ENCODE assay signal across 10 mouse cellular contexts in the genomic region with DNA sequence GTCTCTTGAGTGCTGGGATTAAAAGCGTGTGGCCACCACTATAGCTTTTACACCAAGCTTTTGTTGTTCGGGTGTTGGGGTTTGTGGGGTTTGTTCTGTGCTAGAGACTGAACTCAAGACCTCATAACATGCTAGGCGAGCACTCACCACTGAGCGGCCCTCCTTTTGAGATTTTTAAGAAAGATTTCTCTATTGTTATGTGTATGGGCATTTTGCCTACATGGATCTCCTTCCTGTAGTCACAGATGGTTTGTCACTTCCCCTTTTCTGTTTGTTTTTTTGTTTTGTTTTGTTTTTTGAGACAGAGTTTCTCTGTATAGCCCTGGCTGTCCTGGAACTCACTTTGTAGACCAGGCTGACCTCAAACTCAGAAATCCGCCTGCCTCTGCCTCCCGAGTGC. TPM values are rescaled to one million over a fixed set of nuclear protein-coding genes. Genes with fewer than 3 reads are reported as not detected.
DNase-seq lines count a peak whose midpoint lies in the region; ATAC-seq and TF ChIP-seq lines count a peak whose summit lies in the region.
"Not testable (repeated sequence)": the region's sequence is repeated elsewhere in the genome, so short reads cannot be mapped to it uniquely, and the experiment has no call there.
"Had no signal": no experiment of that assay in that cellular context is flagged by ENCODE, and none has a peak within 500 bp of the region (broad histone marks: within the 10 kb centered on the region; RNA-seq: fewer than 3 reads in every experiment).

No protein-coding gene starts in this region.

- peak; percentile 51 for DNase-seq in 416B (ENCODE audit: low read depth)
- DNase-seq in MEL (ENCODE audit: low read depth, low spot score) = peak; percentile 75
- not testable (repeated sequence) for DNase-seq in heart, adult 2 months; liver, embryonic 14.5 days (ENCODE audit: low read depth in 3 of 3, low spot score in 3 of 3); liver, postnatal 0 days
- DNase-seq in liver, adult 2 months (ENCODE audit: extremely low read depth, low read depth, low spot score) = peak; percentile 27

- not testable (repeated sequence) for H3K79me2 ChIP-seq in MEL (ENCODE audit: control insufficient read depth, insufficient read depth, low read length, poor library complexity); heart, adult 2 months (replicated peaks; ENCODE audit: control insufficient read depth, insufficient read depth, low read length); liver, adult 2 months (ENCODE audit: control insufficient read depth, insufficient read depth, low read length)

- not testable (repeated sequence) for TF ChIP-seq EP300 in MEL (IDR thresholded peaks at IDR 0.05; ENCODE audit: low read depth in 1 of 2, low read length in 2 of 2); heart, adult 2 months (IDR thresholded peaks at IDR 0.05; ENCODE audit: insufficient read depth, low read depth, low read length); liver, embryonic 14.5 days (IDR thresholded peaks at IDR 0.05; ENCODE audit: low read depth); liver, postnatal 0 days (IDR thresholded peaks at IDR 0.05; ENCODE audit: low read depth)

- not testable (repeated sequence) for H3K9ac ChIP-seq in MEL (ENCODE audit: control insufficient read depth, low read depth, low read length, poor library complexity, severe bottlenecking); heart, adult 2 months (ENCODE audit: low read depth, low read length); liver, adult 2 months (ENCODE audit: low read depth, low read length); liver, embryonic 14.5 days (replicated peaks); liver, postnatal 0 days (replicated peaks)

- not testable (repeated sequence) for H3K4me3 ChIP-seq in MEL (ENCODE audit: control insufficient read depth in 1 of 2, insufficient read depth in 1 of 2, low read depth in 2 of 2, low read length in 2 of 2); heart, adult 2 months; liver, adult 2 months (ENCODE audit: insufficient read depth, low read depth, low read length); liver, embryonic 14.5 days (ENCODE audit: insufficient read depth in 1 of 2, low read depth in 2 of 2, low read length in 2 of 2); liver, postnatal 0 days (ENCODE audit: low read depth, low read length)

- H3K4me1 ChIP-seq in MEL (ENCODE audit: control insufficient read depth in 1 of 2, insufficient read depth in 2 of 2, low read length in 2 of 2) = peaks cover 18 to 22% of the 10 kb centered on the region in 2 experiments
- H3K4me1 ChIP-seq in heart, adult 2 months (ENCODE audit: control insufficient read depth, insufficient read depth, low read length); liver, adult 2 months (ENCODE audit: control insufficient read depth, insufficient read depth, low read length); liver, postnatal 0 days (ENCODE audit: insufficient read depth): not testable (repeated sequence)
- H3K4me1 ChIP-seq in liver, embryonic 14.5 days (replicated peaks; ENCODE audit: control insufficient read depth in 2 of 2, insufficient read depth in 2 of 2, low read length in 1 of 2) = peaks cover 18 to 26% of the 10 kb centered on the region in 2 experiments

- not testable (repeated sequence) for TF ChIP-seq CTCF in MEL (IDR thresholded peaks at IDR 0.05 in 2 of 3, conservative IDR thresholded peaks at IDR 0.05 in 1 of 3; ENCODE audit: control insufficient read depth in 1 of 3, insufficient read depth in 1 of 3, low read depth in 2 of 3, low read length in 3 of 3, poor library complexity in 1 of 3, severe bottlenecking in 1 of 3); liver, adult 2 months (IDR thresholded peaks at IDR 0.05; ENCODE audit: low read depth, low read length); liver, embryonic 14.5 days (IDR thresholded peaks at IDR 0.05; ENCODE audit: low read depth); liver, postnatal 0 days (IDR thresholded peaks at IDR 0.05; ENCODE audit: low read depth)
- TF ChIP-seq CTCF in heart, adult 2 months (IDR thresholded peaks at IDR 0.05) = peak; percentile 18; the same call in 1 of the 2 replicates

- not testable (repeated sequence) for H3K9me3 ChIP-seq in MEL (replicated peaks; ENCODE audit: insufficient read depth, low read length); liver, embryonic 14.5 days (ENCODE audit: control insufficient read depth, low read length); liver, postnatal 0 days (ENCODE audit: low read length)

- H3K36me3 ChIP-seq in MEL (ENCODE audit: control insufficient read depth in 1 of 2, insufficient read depth in 2 of 2, low read length in 2 of 2) = peaks cover 30 to 38% of the 10 kb centered on the region in 2 experiments
- peaks cover 21% of the 10 kb centered on the region for H3K36me3 ChIP-seq in heart, adult 2 months (ENCODE audit: control insufficient read depth, insufficient read depth, low read length)
- peaks cover 88% of the 10 kb centered on the region for H3K36me3 ChIP-seq in liver, adult 2 months (ENCODE audit: control insufficient read depth, insufficient read depth, low read length)
- H3K36me3 ChIP-seq in liver, embryonic 14.5 days (replicated peaks; ENCODE audit: control insufficient read depth, insufficient read depth, low read depth) = peaks cover 64% of the 10 kb centered on the region
- H3K36me3 ChIP-seq in liver, postnatal 0 days (replicated peaks; ENCODE audit: insufficient read depth, low read length) = peaks cover 83% of the 10 kb centered on the region

- ATAC-seq in common myeloid progenitor, adult 5-6 weeks (replicated peaks; ENCODE audit: low read depth, poor library complexity, severe bottlenecking) = peak; percentile 84
- ATAC-seq in liver, embryonic 14.5 days (ENCODE audit: insufficient read depth); liver, postnatal 0 days: not testable (repeated sequence)

- TF ChIP-seq POLR2A in MEL (IDR thresholded peaks at IDR 0.05; ENCODE audit: control insufficient read depth in 1 of 2, insufficient read depth in 1 of 2, low read depth in 1 of 2, low read length in 2 of 2, poor library complexity in 1 of 2); heart, adult 2 months (IDR thresholded peaks at IDR 0.05; ENCODE audit: insufficient read depth, low read depth, low read length); liver, adult 2 months (IDR thresholded peaks at IDR 0.05; ENCODE audit: extremely low read depth, insufficient read depth, low read length): not testable (repeated sequence)

- WGBS in heart, adult 2 months = 79% methylated on average over 6 of the region's 6 CpGs
- WGBS in liver, adult 2 months = 81% methylated on average over 6 of the region's 6 CpGs
- 71% methylated on average over 6 of the region's 6 CpGs for WGBS in liver, embryonic 14.5 days (ENCODE audit: insufficient replicate concordance)
- WGBS in liver, postnatal 0 days (ENCODE audit: insufficient replicate concordance) = 72% methylated on average over 6 of the region's 6 CpGs

- TF ChIP-seq RAD21 in MEL (IDR thresholded peaks at IDR 0.05; ENCODE audit: low read depth, low read length) = not testable (repeated sequence)

- peak overlapping the region; percentile 90 for H3K27ac ChIP-seq in MEL (ENCODE audit: control insufficient read depth, low read depth, low read length)
- not testable (repeated sequence) for H3K27ac ChIP-seq in heart, adult 2 months; liver, adult 2 months (replicated peaks; ENCODE audit: insufficient read depth, low read depth, low read length); liver, embryonic 14.5 days
- peak overlapping the region; percentile 53; the same call in 1 of the 2 replicates for H3K27ac ChIP-seq in liver, postnatal 0 days (ENCODE audit: low read depth)

- H3K27me3 ChIP-seq in MEL (ENCODE audit: control insufficient read depth in 1 of 2, insufficient read depth in 2 of 2, low read length in 2 of 2); heart, adult 2 months (ENCODE audit: control insufficient read depth, insufficient read depth, low read length); liver, adult 2 months (ENCODE audit: control insufficient read depth, insufficient read depth, low read length); liver, embryonic 14.5 days (ENCODE audit: control insufficient read depth, insufficient read depth, low read length); liver, postnatal 0 days (ENCODE audit: insufficient read depth, low read length): not testable (repeated sequence)

- H3K4me2 ChIP-seq in liver, embryonic 14.5 days (ENCODE audit: low read depth) = peak overlapping the region; percentile 51
- H3K4me2 ChIP-seq in liver, postnatal 0 days (ENCODE audit: low read depth, low read length) = not testable (repeated sequence)

- intact Hi-C loops in heart, adult 2 months (cut with DNase I) = not testable (repeated sequence)

RNA-seq across cellular contexts. Expression of a gene that starts 29.7 kb away (rescaled TPM):
- total RNA-seq in MEL (2012; rRNA removed) = not detected in 2 replicates
- not detected for polyA plus RNA-seq in MEL (2012; ENCODE audit: insufficient read depth in 1 of 2, insufficient read length in 2 of 2, low read depth in 1 of 2, low replicate concordance in 2 of 2, missing spikeins in 1 of 2)
- 0.24 TPM in 1 of 2 replicates, not detected in the other for total RNA-seq in common myeloid progenitor, adult 5-6 weeks (2017)
- total RNA-seq in heart, adult 2 months (2021) = under 1 TPM; 0.61 to 0.73 TPM
- 0.47 and 0.57 TPM in 2 replicates for polyA plus RNA-seq in heart, adult 2 months (2012; rRNA removed)
- total RNA-seq in liver, adult 2 months (2014; rRNA removed) = under 0.01 TPM in 2 replicates
- polyA plus RNA-seq in liver, adult 2 months (2012; rRNA removed) = 0.05 and 0.17 TPM in 2 replicates
- 0.02 and 0.08 TPM in 2 replicates for polyA plus RNA-seq in liver, embryonic 14.5 days (2012; rRNA removed)
- 0.04 TPM in 1 of 2 replicates, not detected in the other for polyA plus RNA-seq in liver, embryonic 14.5 days (2014; fragmentation: Nextera tagmentation; extraction: Ambion mirVana)
- not detected in 2 replicates for polyA plus RNA-seq in liver, postnatal 0 days (2015; fragmentation: Nextera tagmentation; extraction: Ambion mirVana)
- polyA plus RNA-seq: C2C12; embryonic facial prominence, embryonic 11.5 days; heart, embryonic 11.5 days had no signal

RNA-seq across cellular contexts. Expression of a gene that starts 57.3 kb away (rescaled TPM):
- 37.9 and 41.3 TPM in 2 replicates for total RNA-seq in MEL (2012; rRNA removed)
- 10 to 100 TPM in 1 of 2 experiments, not detected in 1; 37.6 TPM for polyA plus RNA-seq in MEL (2012; ENCODE audit: insufficient read depth in 1 of 2, insufficient read length in 2 of 2, low read depth in 1 of 2, low replicate concordance in 2 of 2, missing spikeins in 1 of 2)
- 93.7 and 111 TPM in 2 replicates for total RNA-seq in common myeloid progenitor, adult 5-6 weeks (2017)
- total RNA-seq in heart, adult 2 months (2021) = 10 to 100 TPM; 62.7 to 63.6 TPM
- 57.0 and 72.2 TPM in 2 replicates for polyA plus RNA-seq in heart, adult 2 months (2012; rRNA removed)
- total RNA-seq in liver, adult 2 months (2014; rRNA removed) = 252 and 306 TPM in 2 replicates
- 212 and 246 TPM in 2 replicates for polyA plus RNA-seq in liver, adult 2 months (2012; rRNA removed)
- polyA plus RNA-seq in liver, embryonic 14.5 days (2012; rRNA removed) = 16.5 and 18.4 TPM in 2 replicates
- 17.7 and 19.2 TPM in 2 replicates for polyA plus RNA-seq in liver, embryonic 14.5 days (2014; fragmentation: Nextera tagmentation; extraction: Ambion mirVana)
- polyA plus RNA-seq in liver, postnatal 0 days (2015; fragmentation: Nextera tagmentation; extraction: Ambion mirVana) = 53.9 and 58.6 TPM in 2 replicates
